Mouse (Mus musculus): Measurements from ENCODE around the gene Ythdc1. TPM values are rescaled to one million over a fixed set of nuclear protein-coding genes. Genes with fewer than 3 reads are reported as not detected.

The Ythdc1 gene
- polyA plus RNA-seq, 1 experiment from 2014 or later = 36.8 TPM

Other genes with a start within 250 kb of the Ythdc1 start
- not detected in 2 replicates for gene Tmprss11f, start 171.8 kb upstream of the Ythdc1 start, polyA plus RNA-seq (2015; fragmentation: Nextera tagmentation; extraction: Ambion mirVana)
- not detected in 2 replicates for gene Tmprss11b, start 127.9 kb upstream of the Ythdc1 start, polyA plus RNA-seq (2015; fragmentation: Nextera tagmentation; extraction: Ambion mirVana)
- not detected in 2 replicates for gene Tmprss11e, start 58.4 kb upstream of the Ythdc1 start, polyA plus RNA-seq (2015; fragmentation: Nextera tagmentation; extraction: Ambion mirVana)
- not detected in 2 replicates for gene Ugt2b34, start 102.7 kb downstream of the Ythdc1 start, polyA plus RNA-seq (2015; fragmentation: Nextera tagmentation; extraction: Ambion mirVana)
- not detected in 2 replicates for gene Ugt2b1, start 122.3 kb downstream of the Ythdc1 start, polyA plus RNA-seq (2015; fragmentation: Nextera tagmentation; extraction: Ambion mirVana)
- not detected in 2 replicates for gene Ugt2b35, start 196.6 kb downstream of the Ythdc1 start, polyA plus RNA-seq (2015; fragmentation: Nextera tagmentation; extraction: Ambion mirVana)